Mouse (Mus musculus) hematopoietic stem cell, adult 5-6 weeks (primary cell): ENCODE results near the gene Mapkapk5. TPM values are rescaled to one million over a fixed set of nuclear protein-coding genes. Genes with fewer than 3 reads are reported as not detected.

Source experiments
- ATAC-seq, 2 experiments: fragments of 125-278 bp in 1 of 2; replicated peaks in 1 of 2; 2 replicates each; pipeline ENCODE4 v1.8.0; 2016 to 2017; ENCODE audit warnings: inconsistent platforms in 2 of 2, mild to moderate bottlenecking in 2 of 2, moderate number of reproducible peaks in 2 of 2, low read depth in 1 of 2, moderate TSS enrichment in 1 of 2; ENCODE audit not compliant: low FRiP score in 2 of 2, poor library complexity in 2 of 2, severe bottlenecking in 2 of 2, insufficient read depth in 1 of 2, low TSS enrichment in 1 of 2
- total RNA-seq: library from RNA; stranded (forward); fragments of 172-1452, 232-1000 nt; gene quantifications from 2 replicates; pipeline ENCODE4 v1.2.3, GENCODE M21; 2017

Mapkapk5 gene
- total RNA-seq, 1 experiment from 2014 or later, result 107 TPM

GRCm38 (mm10) chr5:121570787-121571186, 25.1 kb upstream of the Mapkapk5 start:
- no peak for ATAC-seq

- no peak for ATAC-seq
Measured at GRCm38 (mm10) chr5:121569881-121570420, 24.2 kb upstream of the Mapkapk5 start.

- no peak for ATAC-seq
Measured at GRCm38 (mm10) chr5:121566035-121566681, 20.5 kb upstream of the Mapkapk5 start.

- ATAC-seq, result peak; percentile 75 to 90
Measured at GRCm38 (mm10) chr5:121564468-121564895, 18.8 kb upstream of the Mapkapk5 start.

GRCm38 (mm10) chr5:121562436-121562835, 16.7 kb upstream of the Mapkapk5 start:
- ATAC-seq, result no peak

- ATAC-seq, result no peak
Measured at GRCm38 (mm10) chr5:121549196-121549595, 3.5 kb upstream of the Mapkapk5 start.

GRCm38 (mm10) chr5:121547084-121547483, 1.4 kb upstream of the Mapkapk5 start:
- ATAC-seq, result no peak

GRCm38 (mm10) chr5:121546530-121546895, 808 bp upstream of the Mapkapk5 start:
- peak; percentile 65 to 83 for ATAC-seq

GRCm38 (mm10) chr5:121544910-121545792, 554 bp downstream of the Mapkapk5 start, which contains the start of the genes Adam1a and Gm42878:
Adam1a (minus strand) TSS chr5:121545482.
Gm42878 (minus strand) TSS chr5:121545482.
- peak; percentile 12 to 34; a peak in 1 of 4 replicates for ATAC-seq

- no peak for ATAC-seq
Measured at GRCm38 (mm10) chr5:121543370-121543769, 2.3 kb downstream of the Mapkapk5 start.

- no peak for ATAC-seq
Measured at GRCm38 (mm10) chr5:121541235-121541634, 4.5 kb downstream of the Mapkapk5 start.

GRCm38 (mm10) chr5:121540066-121540465, 5.6 kb downstream of the Mapkapk5 start:
- no peak for ATAC-seq

- ATAC-seq, result no peak
Measured at GRCm38 (mm10) chr5:121537588-121537987, 8.1 kb downstream of the Mapkapk5 start.

GRCm38 (mm10) chr5:121536921-121537555, 8.7 kb downstream of the Mapkapk5 start:
- no peak for ATAC-seq

GRCm38 (mm10) chr5:121535116-121535515, 10.6 kb downstream of the Mapkapk5 start:
- ATAC-seq, result no peak; a peak in 1 of 4 replicates

GRCm38 (mm10) chr5:121534521-121534920, 11.2 kb downstream of the Mapkapk5 start:
- no peak for ATAC-seq

GRCm38 (mm10) chr5:121526961-121527360, 18.7 kb downstream of the Mapkapk5 start:
- ATAC-seq, result no peak

GRCm38 (mm10) chr5:121526526-121526925, 19.2 kb downstream of the Mapkapk5 start:
- ATAC-seq, result no peak
